Mouse (Mus musculus) lung, adult 2 months (tissue): Measurements from ENCODE around the gene Cemip2.

Source experiments
- CTCF ChIP-seq: fragments of 200-500 bp; IDR thresholded peaks from 2 replicates; pipeline ENCODE4 v1.5.1; 2011; ENCODE audit warnings: mild to moderate bottlenecking, low read length, control low read depth; ENCODE audit not compliant: insufficient read depth
- POLR2A ChIP-seq: fragments of 200-500 bp; IDR thresholded peaks from 2 replicates; pipeline ENCODE4 v1.6.1; 2011; ENCODE audit warnings: low read depth, mild to moderate bottlenecking, control low read depth, low read length, borderline replicate concordance; ENCODE audit errors: extremely low read depth

DNA sequence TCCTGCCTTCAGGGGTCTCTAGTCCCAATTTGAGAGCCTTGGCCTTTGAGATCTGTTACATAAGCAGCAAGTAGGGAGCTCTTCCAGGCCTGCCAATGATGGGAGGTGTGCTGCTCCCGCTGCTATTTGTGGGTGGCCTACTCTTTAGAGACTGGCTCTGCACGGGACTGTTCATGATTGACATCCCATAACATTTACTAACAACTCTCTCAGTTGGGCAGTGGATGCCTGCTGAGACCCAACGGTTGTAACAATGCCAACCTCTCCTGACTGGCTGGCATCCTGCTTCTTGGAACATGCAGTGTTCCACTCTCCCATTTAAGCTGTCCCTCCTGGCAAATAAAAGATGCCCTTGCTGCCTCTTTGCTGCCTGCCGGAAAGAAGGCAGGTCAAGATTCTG lies 106.2 kb downstream of the Cemip2 start:
- TF ChIP-seq POLR2A (no peak), CTCF (no peak)
